Mouse (Mus musculus): ENCODE measurements around the gene Gm10295.

DNA sequence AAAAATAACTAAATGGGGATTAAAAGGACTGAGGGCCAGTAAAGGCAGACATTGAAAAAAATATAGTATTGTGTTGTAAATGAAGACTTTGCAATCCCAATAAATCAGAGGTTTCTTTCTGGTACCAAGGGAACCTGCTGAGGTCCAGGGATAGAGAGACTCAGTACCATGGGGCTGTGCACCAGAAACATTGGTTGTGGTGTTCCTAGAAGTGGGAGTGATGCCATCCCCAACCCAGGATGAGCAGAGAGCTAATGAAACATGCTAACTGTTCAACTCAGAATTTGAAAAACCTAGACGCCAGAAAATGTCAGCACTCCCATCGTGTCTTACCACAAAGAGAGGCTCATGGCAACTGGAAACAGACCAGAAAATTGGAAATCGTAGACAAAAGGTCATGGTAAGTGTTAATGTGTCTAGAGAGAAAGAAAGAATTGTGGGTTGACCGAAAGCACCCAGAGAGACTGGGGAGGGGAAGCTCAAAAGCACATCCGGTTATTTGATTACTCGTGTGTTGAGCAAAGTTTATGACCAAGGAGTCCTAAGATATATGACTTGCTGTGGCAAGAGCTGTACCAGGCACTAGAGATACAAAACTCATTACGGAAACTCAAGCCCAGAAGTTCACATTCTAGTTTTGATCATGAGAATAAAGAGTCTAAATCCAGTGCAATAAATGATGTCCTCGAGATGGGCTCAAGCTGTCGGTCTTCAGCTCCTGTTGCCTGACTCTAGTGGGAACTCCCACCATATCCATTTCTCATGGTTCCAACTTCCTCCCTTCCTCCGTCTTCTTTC is 47.9 kb upstream of the Gm10295 start:
- TF ChIP-seq CHD2 (IDR thresholded peaks at IDR 0.05; ENCODE audit: low read depth, low read length), result no peak
- no peak for TF ChIP-seq ZC3H11A (IDR thresholded peaks at IDR 0.05; ENCODE audit: borderline replicate concordance, low read depth, low read length)

All from ES-E14 (cell line).